Mouse (Mus musculus) R1 (cell line): ENCODE data around the gene Dlgap4.

Experiments
- DNase-seq: peaks from one replicate; pipeline ENCODE4 v3.0.0-alpha.2; 2018; ENCODE audit warnings: low read depth, low spot score

The Dlgap4 gene

DNA sequence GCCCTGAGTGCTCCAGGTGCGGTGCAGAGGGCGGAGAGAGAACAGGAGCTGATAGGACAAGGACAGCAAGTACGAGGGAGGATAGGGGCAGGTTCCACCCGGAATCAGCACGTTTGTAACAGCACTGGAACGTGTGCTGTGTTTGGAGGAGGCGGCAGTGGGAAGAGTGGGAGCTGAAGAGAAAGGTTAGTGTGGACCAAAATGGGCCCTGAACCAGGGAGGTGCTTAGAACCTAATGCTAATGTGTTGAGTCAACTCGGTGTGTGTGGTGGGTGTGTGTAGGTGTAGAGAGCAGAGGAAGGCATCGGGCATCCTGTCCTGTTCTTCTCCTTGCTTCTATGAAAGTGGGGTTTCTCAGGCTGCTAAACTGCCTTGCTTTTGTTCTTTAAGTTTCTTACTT lies 127.8 kb downstream of the Dlgap4 start:
- no peak for DNase-seq

DNA sequence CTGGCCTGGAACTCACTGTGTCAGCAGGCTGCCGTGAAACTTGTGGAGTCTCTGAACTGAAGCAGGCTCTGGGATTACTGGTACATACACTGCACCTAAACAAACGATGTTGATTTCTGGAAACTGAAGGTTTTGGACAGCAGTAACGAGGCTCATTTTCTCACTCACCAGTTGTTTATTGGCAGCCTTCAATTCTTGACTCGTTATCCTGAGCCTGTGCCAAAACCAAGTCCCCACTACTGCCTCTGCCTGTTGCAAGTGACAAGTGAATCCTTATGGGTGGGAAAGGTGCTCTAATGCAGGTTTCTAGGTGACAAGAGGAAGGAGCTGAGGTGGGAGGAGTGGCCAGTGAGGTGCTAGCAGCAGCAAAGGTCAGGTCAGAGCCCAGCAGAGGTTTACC lies 128.5 kb downstream of the Dlgap4 start:
- no peak for DNase-seq

DNA sequence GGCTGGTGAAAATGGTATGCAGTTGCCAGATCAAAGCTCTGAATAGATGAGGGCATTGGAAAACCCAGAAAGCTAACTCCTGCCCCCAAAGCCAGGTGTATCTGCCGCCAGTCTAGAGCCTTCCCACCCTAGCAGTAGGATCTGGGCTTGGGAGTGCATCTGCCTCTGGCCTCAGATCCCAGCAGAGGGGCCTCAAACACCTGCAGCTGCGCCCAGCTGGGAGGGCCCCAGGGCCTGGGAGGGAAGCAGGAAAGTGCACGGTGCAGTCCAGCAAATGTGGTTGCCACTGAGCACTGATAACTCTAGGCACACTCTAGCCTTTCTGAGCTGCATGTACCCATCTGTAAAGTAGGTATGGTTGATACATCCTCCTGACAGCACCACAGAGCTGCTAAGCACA lies 129.7 kb downstream of the Dlgap4 start:
- no peak for DNase-seq

DNA sequence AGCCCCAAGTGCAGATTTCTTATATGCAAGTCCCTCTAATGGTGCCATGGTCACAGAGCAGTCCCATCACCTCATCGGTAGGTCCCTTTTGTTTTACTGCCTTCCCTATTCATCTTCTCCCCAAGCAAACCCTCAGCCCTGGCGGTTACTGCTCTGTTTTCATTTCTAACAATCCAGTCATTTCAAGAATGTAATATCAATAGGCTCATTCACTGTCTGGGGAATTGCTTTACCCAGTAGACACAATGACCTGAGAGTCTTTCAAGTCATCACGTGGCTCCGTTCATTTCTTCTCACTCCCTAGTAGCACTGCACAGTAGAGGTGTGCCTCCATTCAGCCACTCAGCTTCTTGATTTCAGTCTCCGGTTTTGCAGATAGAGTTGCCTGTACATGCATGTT lies 130.9 kb downstream of the Dlgap4 start:
- no peak for DNase-seq

DNA sequence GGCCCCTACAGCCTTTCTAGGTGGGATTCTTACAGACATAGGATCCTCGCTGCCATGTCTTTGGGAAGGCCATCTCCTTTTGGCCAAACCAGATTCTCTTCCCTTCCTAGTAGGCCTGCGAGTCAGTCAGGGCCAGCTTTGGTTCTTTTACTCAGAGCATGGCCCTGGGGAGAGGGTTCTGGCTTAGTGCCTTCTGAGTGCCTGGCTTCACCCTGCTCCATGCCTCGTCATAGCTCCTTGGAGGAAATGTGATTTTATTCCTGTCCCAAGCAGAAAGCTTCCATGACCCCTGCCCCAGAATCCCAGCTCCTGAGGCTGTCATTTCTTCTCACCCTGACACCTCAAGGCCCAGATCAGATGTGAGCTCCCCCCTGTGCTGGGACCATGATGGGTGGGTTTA lies 133.8 kb downstream of the Dlgap4 start:
- no peak for DNase-seq

DNA sequence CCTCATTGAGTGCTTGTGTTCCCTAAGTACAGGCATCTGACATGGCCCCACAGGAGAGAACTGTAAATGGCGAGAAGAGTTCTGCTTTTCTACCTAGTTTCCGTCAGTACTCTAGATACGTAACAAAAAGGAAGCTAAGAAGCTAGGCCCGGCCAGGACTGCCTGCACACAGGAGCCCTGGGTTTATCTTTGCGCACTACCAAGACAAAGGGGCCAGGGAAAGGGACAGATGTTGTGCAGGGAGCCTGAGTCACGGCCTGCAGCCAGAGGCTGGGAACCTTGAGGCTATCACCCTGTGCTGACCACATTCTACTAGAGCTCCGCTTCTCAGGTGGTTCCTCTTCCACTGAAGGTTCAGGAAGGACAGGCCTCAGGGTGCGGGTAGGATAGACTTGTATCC lies 136.2 kb downstream of the Dlgap4 start:
- DNase-seq: no peak

DNA sequence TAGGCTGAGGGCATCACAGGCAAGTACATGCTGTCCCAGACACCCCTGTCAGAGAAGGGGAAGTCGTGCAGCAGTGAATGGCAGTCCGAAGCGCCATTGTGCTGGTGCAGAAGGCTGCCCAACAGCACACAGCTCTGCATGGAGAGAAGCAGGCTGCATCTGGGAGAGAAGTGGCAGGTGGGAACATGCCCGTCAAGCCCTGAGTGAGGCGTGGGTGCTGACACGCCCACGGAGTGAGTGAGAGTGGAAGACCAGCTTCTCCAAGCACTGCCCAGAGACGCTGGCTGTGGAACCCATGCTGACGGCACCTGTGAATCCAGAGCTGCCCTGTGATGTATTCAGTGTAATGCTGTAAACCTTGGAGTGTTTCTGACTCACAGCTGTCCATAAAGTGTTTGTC lies 143.4 kb downstream of the Dlgap4 start:
- DNase-seq: no peak

DNA sequence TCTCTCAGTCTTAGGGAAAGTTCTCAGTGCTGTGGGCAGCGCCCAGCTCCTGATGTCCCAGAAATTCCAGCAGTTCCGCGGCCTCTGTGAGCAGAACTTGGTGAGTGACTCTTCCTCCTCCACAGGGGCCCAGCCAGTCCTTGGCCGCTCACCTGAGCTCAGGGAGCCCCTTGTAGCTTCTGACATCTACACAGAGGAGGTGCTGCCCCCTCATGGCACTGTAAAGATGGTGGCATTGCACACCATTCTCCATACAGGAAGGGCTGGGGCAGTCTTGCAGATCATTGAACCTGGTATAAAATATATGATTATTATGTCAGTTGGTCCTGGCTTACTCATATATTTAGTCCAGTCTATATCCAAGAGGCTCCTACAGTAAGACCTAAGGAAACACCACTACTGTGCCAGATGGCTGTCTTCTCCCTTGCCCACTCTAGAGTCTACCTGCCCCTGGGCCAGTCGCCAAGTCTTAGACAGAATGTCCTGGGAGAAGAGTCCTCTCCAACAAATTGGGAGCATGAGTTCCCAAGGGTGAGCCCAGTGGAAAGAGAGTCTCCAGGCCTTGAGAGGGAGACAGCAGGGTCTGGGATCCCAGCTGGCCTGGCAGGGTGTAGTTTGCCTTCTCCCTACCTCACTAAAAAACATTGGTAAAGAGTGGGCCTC lies 147.5 kb downstream of the Dlgap4 start:
- no peak for DNase-seq

DNA sequence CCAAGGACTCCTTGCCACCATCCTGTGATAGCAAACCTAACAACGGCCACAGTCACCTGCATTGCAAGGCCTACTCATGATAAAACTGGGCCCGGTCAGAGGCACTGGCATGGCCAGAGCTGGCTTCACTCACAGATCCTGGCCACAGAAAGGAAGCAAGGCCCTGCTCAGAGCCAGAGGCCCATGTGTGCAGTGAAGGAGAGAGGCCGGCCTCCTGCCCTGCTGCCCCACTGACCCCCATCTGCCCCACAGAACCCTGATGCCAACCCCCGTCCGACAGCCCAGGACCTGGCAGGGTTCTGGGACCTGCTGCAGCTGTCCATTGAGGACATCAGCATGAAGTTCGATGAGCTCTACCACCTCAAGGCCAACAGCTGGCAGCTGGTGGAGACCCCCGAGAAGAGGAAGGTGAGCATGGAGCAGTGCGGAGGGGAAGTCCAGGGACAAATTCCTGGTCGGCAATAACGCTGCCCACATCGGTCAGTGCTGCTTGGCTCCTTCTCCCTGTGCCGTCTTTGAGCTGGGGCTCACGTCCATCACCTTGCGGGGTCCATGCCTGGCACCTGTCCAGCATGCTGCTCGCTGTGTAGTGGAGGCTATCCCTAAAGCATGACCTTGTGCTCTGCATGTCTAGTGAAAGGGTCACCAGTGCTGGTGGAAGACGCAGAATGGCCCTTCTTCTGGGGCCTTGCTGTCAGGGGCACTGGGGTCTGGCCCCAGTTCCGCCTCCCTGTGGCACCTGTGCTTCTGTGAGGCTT lies 148.2 kb downstream of the Dlgap4 start:
- no peak for DNase-seq

DNA sequence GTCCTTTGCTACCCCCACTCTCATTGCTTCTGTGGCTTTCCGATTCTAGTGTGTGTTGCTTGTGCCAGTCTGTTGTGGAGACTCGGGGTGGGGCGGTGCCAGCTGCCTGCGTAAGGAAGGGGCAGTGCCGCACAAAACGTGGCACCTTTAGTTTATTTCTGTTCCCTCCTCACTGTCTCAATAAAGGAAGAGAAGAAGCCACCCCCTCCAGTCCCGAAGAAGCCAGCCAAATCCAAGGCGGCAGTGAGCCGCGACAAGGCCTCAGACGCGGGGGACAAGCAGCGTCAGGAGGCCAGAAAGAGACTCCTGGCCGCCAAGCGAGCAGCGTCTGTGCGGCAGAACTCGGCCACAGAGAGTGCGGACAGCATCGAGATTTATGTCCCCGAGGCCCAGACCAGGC lies 149.0 kb downstream of the Dlgap4 start:
- no peak for DNase-seq

DNA sequence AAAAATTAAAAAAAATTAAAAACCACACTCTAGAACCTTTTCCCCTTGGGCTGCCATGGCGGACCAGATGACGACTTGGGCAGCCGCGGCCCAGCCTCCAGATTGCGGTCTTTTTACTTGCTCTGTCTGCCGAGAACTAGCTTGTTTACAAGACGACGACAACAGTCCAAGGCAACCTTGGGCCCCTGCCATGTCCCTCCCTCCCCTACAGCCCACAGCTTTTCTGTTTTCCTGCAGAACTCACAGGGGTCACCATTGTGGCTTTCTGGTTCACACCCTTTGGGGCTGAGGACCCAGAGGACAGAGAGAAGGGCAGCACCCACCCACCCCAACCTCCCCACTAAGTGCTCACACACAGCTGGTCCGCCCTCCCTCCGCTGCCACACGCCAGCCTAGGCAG lies 149.6 kb downstream of the Dlgap4 start:
- DNase-seq: no peak

DNA sequence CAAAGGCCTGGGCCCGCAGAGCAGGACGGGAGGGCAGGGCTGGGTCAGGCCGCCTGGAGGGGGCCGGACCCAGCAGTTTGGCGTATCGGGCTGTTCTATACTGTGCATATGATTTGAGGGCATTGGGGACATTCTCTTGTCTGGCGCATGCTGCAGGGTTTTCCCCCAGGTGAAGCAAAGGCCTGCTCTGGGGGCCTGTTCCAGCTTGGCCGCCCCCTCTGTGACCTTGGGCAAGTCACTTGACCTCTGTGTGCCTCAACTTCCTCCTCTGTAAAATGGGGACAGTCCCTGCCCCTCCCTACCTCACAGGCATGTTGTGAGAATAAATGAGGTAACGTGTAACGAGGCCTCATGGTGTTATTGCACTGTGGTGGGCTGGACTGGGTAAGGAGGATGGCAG lies 150.5 kb downstream of the Dlgap4 start:
- no peak for DNase-seq

DNA sequence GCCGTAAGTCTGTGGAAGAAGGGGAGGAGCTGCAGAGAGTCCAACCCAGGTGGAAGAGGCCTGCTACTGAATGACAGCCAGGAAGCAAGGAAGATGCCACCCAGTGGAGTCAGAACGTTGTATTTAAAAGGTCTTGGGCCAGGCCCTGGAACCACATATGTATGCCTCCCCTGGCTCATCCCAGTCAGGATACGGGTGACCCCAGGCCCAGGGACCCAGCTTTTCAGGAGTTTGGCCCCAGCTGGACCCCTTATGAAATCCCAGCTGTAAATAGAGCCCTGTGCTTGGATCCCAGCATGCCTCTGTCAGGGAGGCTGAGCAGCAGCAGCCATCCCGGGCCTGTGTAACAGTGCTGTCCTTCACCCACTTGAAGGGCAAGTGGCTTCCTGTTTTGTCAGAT lies 151.2 kb downstream of the Dlgap4 start:
- DNase-seq: no peak

DNA sequence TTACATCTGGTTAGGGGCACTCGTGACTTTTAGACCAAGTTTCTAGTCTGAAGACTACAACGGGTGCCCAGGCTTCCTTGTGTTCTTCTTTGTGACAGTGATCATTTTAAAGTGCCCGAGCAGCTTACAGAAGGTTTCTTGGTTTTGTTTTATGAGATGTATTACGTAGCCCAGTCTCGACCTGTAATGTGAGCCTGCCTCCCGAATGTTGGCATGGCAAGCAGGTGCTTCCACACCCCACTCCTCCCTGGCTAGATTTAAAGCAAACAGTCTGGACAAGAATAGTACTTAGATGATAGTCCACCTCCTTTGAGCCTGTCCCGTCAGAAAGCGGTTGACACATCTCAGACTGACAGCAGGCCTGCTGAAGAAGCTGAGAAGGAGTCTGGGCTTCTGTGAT lies 152.1 kb downstream of the Dlgap4 start:
- no peak for DNase-seq

DNA sequence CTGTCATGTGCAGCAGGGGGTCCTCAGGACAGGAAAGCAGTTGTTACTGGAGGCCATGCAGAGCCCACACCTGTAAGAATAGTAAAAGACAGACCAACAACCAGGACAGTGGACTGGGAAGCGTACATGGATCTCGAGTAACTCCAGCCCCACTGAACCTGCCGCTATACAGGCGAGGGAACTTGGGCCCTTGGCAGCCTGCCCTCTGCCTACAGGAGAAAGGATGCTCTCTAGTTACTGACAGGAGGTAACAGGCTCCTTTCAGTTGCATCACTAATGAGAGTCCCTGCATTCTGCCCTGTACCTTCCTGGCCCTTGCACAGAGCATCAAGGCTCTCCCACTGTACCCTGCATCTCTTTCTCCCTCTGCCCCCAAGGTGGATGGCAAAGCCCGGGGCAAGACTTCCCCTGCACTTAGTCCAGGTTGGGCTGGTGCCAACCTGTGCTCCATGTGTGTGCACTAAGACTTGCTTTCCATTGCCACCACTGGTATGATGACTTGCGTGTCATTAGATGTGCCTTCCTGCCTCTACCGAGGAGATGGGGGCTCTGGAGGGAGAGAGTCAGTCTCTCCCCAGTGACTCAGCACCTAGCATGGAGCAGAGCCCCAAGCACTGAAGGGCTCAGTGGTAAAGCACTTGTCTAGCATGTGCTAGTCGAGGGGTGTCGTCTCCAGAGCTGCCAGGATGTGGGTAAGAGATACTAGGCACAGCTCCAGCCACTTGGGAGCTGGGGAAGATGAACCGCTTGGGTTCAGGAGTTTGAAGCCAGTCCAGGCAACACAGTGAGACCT lies 152.9 kb downstream of the Dlgap4 start:
- DNase-seq: no peak

DNA sequence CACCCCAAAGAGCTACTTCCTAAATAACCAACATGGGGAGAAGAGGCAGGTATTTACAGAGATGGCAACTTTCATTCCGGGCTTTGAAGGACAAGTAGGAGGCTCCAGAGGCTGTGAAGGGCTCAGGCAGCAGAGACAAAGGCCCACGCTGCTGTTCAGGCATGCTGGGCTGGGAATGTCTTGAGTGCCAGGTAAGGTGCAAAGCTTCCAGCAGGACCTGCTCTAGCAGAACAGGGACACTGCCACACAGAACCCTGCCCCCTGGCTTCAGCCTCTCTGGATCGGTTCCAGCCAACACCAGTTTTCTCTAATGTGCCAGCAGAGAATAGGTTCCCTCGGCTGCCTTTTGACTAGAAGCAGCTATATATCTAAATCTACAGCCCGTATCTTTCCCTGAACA lies 153.6 kb downstream of the Dlgap4 start:
- DNase-seq: no peak

DNA sequence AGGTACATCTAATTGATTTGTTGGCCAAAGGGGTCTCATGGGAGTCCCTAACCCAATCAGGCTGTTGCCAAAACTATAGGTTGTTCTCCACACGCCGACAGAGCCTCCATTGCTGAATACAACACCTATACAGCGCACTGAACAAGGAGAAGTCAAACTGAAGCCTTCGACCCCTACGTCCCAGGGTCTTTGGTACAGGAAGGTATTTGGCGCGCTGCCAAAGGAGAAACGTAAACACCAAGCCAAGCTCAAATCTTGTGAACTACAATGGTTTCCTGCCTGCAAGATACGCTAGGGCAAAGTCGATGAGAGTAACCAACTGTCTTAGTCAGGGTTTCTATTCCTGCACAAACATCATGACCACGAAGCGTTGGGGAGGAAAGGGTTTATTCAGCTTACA lies 155.8 kb downstream of the Dlgap4 start:
- DNase-seq: no peak

DNA sequence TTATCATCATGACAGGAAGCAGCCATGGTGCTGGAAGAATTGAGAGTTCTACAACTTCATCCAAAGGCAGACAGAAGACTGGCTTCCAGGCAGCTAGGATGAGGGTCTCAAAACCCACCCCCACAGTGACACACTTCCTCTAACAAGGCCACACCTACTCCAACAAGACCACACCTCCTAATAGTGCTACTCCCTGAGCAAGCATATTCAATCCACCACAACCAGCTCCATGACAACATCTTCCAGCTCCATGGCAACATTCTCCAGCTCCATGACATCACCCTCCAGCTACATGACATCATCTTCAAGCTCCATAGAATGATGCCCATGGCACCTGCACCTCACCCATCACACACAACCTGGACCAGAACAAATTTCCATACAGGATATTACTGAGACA lies 160.0 kb downstream of the Dlgap4 start:
- DNase-seq: no peak

DNA sequence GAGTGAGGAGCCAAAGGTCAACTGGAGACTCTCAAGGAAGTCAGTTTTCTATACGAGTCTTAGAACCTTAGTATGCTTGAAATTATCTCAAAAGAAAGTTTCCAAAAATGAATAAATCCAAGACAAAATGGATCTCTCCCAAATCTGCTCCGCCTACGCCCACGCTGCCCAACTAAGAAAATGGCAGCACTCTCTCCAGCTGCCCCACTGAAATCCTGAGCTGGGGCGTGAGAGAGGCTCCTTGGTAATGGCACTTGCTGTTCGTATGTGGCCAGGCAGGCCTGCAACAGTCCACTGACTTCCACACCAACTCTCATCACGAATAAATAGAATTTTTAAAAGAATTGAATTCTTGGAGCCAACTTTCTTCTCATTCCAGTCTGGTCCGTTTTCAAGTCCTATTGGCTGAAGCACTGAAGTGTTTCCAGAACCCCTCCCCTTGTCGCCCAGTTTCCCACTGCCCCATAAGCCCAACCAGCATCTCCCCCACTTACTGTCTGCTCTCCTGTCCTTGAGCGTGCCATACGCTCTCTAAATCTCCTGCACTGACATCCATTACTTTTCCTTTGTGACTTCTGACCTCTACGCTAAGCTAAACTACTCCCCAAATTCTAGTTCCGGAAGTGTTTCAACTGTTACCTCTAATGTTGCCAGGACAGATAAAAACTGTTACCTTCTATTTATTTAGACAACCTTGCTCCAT lies 160.7 kb downstream of the Dlgap4 start:
- DNase-seq: no peak

DNA sequence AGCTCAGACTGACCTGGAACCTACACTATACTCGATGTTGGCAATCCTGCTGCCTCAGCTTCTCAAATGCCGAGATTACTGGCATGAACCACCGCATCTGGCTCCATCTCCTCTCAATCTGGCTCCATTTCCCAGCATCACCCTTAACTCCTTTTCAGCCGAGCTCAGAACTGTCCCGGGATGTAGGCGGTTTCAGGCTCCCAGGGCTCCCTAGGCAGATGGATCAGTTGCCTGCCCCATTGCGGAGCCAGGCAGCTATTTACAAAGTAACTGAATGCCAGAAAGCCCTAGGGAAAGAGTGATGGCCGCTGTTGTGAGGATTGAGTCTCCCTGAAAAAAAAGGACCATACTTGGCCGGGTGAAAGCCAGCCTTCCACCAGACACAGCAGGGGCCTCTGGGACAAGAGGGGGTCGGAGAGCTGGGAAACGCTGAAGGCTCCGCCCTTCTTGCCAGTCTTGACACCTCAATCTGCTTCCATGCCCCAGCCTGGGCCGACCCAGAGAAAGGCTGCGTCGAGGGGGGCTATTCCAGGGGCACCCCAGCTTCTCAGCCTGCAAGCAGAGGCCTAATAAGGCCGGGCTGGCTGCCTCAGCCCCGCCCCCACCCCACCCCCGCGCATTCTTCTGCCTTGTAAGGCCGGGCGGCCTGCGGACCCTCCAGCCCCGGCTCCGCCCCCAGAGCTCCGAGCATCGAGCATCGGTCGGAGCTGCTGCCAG lies 161.4 kb downstream of the Dlgap4 start, which contains the start of gene Myl9:
Myl9 (plus strand) TSS at position 683 of the 717 bp plus-strand sequence.
- DNase-seq: peak; percentile 74
